Mouse (Mus musculus) lung, embryonic 16.5 days (tissue): Measurements from ENCODE around the gene Tha1. TPM values are rescaled to one million over a fixed set of nuclear protein-coding genes. Genes with fewer than 3 reads are reported as not detected.

Source experiments
- ATAC-seq: fragments of 200-750 bp; cut with Nextera tagmentation; 2 replicates; pipeline ENCODE4 v1.8.0; 2017; ENCODE audit warnings: low read depth, mild to moderate bottlenecking, moderate library complexity
- H3K27ac ChIP-seq: fragments of 300-500 bp; sonication (generic); 2 replicates; pipeline ENCODE4 v1.5.1; 2014; ENCODE audit warnings: mild to moderate bottlenecking, control low read depth, low read length
- H3K27me3 ChIP-seq: fragments of 300-500 bp; sonication (generic); 2 replicates; pipeline ENCODE4 v1.6.1; 2014; ENCODE audit warnings: low read depth, low read length, mixed read lengths; ENCODE audit not compliant: control insufficient read depth, insufficient read depth
- H3K36me3 ChIP-seq: fragments of 300-500 bp; sonication (generic); 2 replicates; pipeline ENCODE4 v1.6.1; 2014; ENCODE audit warnings: low read length; ENCODE audit not compliant: control insufficient read depth, insufficient read depth
- H3K4me1 ChIP-seq: fragments of 300-500 bp; sonication (generic); replicated peaks from 2 replicates; pipeline ENCODE4 v1.6.1; 2014; ENCODE audit warnings: low read length, mixed read lengths; ENCODE audit not compliant: control insufficient read depth, insufficient read depth
- H3K4me2 ChIP-seq: fragments of 300-500 bp; sonication (generic); 2 replicates; pipeline ENCODE4 v1.6.1; 2014; ENCODE audit warnings: low read depth, low read length, control low read depth
- H3K4me3 ChIP-seq: fragments of 300-500 bp; sonication (generic); 2 replicates; pipeline ENCODE4 v1.5.1; 2014; ENCODE audit warnings: mild to moderate bottlenecking, low read length, control low read depth
- H3K9ac ChIP-seq: fragments of 300-500 bp; sonication (generic); 2 replicates; pipeline ENCODE4 v1.6.1; 2014; ENCODE audit warnings: low read length, control low read depth
- H3K9me3 ChIP-seq: fragments of 300-500 bp; sonication (generic); 2 replicates; pipeline ENCODE4 v1.6.1; 2016; ENCODE audit warnings: low read length; ENCODE audit not compliant: control insufficient read depth
- WGBS: fragments of 180-500 bp; shearing (Covaris S2); extraction: QIAGEN DNeasy Blood & Tissue Kit; methylation state at CpG from one replicate; pipeline ENCODE4 v1.1.7; 2014; 5-methylcytosine and 5-hydroxymethylcytosine counted together
- polyA plus RNA-seq: library from polyadenylated mRNA; unstranded; fragments of >200 nt; fragmentation: Nextera tagmentation; extraction: Ambion mirVana; gene quantifications from 2 replicates; pipeline ENCODE4 v1.2.1, GENCODE M21; 2015

Tha1 gene
- polyA plus RNA-seq, 1 experiment from 2014 or later: 4.6 TPM

- Histone ChIP-seq H3K9me3 (no peaks in the 10 kb centered on the region), H3K9ac (0 out of 2 replicates have a peak overlapping the region, but pooled peaks have one; percentile 31), H3K27ac (no peak overlapping the region), H3K36me3 (no peaks in the 10 kb centered on the region), H3K4me3 (peak overlapping the region; percentile 32), H3K4me1 (peaks cover 49% of the 10 kb centered on the region), H3K27me3 (no peaks in the 10 kb centered on the region), H3K4me2 (peak overlapping the region; percentile 51)
- ATAC-seq: peak; percentile 18; the same call in 1 of the 2 replicates
- WGBS: 20% methylated on average over 28 of the region's 28 CpGs
These were observed 41.0 kb downstream of the Tha1 start for GRCm38 (mm10) chr11:117832086-117832969.

DNA sequence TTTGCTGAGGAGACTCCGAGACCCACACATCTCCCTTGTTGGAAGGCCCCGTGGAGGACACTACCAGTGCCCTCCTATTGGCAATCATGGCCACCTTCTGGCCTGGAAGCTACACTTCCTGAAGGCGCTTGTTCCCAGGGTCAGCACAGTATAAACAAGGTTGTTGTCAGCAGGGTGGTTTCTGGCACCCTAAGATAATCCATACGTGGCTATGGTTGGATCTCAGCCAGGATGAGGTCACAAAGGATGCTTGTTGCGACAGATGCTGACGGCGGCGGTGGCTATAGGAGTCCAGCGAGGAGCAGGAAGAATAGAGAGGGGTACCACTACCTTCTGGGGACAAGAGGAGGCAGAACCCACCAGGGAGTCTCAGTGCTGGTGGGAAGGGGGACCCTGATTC is 42.9 kb downstream of the Tha1 start:
- no peaks in the 10 kb centered on the region for H3K36me3 ChIP-seq
- H3K4me1 ChIP-seq: peaks cover 58% of the 10 kb centered on the region
- H3K27ac ChIP-seq: peak overlapping the region; percentile 88
- no peak for ATAC-seq
- 43% methylated on average over 9 of the region's 9 CpGs for WGBS
- no peak overlapping the region for H3K4me2 ChIP-seq
- no peaks in the 10 kb centered on the region for H3K9me3 ChIP-seq
- peak overlapping the region; percentile 11; the same call in 1 of the 2 replicates for H3K9ac ChIP-seq
- H3K27me3 ChIP-seq: no peaks in the 10 kb centered on the region
- no peak overlapping the region for H3K4me3 ChIP-seq

DNA sequence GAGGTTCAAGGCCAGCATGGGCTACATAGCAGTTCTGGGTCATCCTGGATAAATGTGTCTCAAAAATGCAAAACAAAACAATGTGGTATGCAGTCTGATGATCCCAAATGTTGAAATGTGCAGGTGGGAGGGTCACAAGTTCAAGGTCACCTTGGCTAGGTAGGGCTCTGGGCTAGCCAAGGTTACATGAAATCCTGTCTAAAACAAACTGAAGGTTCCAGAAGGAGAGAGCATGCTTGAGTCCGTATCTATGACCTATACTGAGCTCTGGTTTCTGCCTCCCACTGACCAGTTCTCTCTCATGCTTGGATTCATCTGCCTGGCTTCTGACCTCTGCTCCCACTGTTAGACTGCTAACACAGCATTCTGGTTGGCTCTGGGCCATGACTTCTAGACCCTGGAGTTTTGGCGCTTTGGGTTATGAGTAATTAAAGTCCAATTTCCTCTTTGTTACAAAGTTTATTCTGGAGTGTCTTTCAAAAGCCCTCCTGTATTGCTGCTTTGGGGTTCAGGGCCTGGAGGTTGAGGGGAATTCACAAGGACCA is 43.5 kb downstream of the Tha1 start:
- no peak overlapping the region; the same call in 1 of the 2 replicates for H3K9ac ChIP-seq
- H3K36me3 ChIP-seq: no peaks in the 10 kb centered on the region
- ATAC-seq: no peak
- H3K9me3 ChIP-seq: no peaks in the 10 kb centered on the region
- H3K4me2 ChIP-seq: no peak overlapping the region
- H3K27ac ChIP-seq: peak overlapping the region; percentile 88
- H3K27me3 ChIP-seq: no peaks in the 10 kb centered on the region
- H3K4me1 ChIP-seq: peaks cover 63% of the 10 kb centered on the region
- 29% methylated on average over 2 of the region's 2 CpGs for WGBS
- H3K4me3 ChIP-seq: no peak overlapping the region

DNA sequence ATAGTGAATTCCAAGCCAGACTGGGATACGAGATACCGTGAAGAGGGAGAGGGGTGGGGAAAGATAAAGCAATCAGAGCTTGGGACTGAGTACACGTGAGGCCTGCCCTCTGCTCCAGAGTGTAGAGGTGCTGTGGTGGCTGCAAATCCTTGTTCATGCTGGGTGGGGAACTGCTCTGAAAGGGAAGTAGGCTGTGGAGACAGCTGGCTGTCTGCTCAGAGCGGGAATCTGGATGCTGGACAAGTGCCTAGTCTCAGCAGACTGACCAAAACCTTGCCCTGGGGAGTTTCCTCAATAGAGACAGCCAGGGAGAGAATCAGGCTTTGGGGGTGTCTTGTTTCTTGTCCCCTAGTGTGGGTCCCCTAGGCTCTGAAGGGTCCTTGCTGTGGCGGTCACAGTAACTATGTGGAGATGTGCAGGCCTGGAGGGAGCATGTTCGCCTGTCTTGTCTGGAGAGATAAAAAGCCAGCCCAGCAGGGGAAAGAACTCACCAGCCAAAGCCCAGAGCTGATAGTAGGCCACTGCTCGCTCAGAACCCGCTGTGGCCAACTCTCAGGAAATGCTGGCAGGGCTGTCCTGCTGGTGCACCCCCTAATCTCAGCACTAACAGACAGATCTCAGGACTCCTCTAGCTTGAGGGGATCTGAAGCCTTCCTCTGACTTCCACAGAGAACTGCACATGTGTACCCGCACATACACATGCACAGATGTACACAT is 44.2 kb downstream of the Tha1 start:
- no peak overlapping the region for H3K4me2 ChIP-seq
- H3K27ac ChIP-seq: peak overlapping the region; percentile 88
- H3K9ac ChIP-seq: peak overlapping the region; percentile 10; the same call in 1 of the 2 replicates
- no peaks in the 10 kb centered on the region for H3K27me3 ChIP-seq
- 29% methylated on average over 9 of the region's 9 CpGs for WGBS
- H3K36me3 ChIP-seq: no peaks in the 10 kb centered on the region
- H3K4me1 ChIP-seq: peaks cover 68% of the 10 kb centered on the region
- H3K4me3 ChIP-seq: no peak overlapping the region
- H3K9me3 ChIP-seq: no peaks in the 10 kb centered on the region
- ATAC-seq: peak; percentile 10

DNA sequence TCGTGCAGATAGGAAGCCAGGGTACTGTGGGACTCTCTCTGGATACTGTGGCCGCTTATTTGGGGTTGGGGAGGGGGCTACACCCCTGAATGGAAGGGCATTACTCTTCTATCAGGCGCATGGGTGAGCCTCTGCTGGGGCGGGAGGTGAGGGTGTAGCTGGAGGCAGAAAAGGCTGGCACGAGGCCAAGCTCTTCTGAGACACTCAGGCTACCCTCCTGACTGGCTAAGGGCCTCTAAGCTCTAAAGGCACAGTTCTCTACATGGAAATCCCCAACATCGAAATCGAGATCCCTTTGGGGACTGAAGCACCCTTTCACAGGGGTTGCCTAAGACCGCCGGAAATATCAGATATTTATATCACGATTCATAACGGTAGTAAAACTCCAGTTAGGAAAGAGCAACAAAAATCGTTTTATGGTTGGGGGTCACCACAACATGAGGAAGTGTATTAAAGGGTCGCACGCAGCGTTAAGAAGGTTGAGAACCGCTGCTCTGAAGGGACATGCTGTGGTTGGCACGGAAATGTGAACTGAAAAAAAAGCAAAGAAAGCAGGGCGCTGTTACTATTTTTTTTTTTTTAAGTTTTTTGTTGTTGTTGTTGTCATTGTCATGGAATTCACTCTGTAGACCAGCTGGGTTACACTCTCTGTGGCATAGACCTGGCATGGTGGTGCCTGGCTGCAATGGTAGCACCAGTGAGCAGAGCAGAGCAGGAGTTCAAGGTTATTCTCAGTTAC is 45.0 kb downstream of the Tha1 start:
- Histone ChIP-seq H3K36me3 (no peaks in the 10 kb centered on the region; the same call in 1 of the 2 replicates), H3K4me3 (no peak overlapping the region), H3K27me3 (no peaks in the 10 kb centered on the region), H3K4me2 (no peak overlapping the region), H3K27ac (peak overlapping the region; percentile 88), H3K9me3 (no peaks in the 10 kb centered on the region), H3K4me1 (peaks cover 73% of the 10 kb centered on the region), H3K9ac (peak overlapping the region; percentile 10; the same call in 1 of the 2 replicates)
- WGBS: 43% methylated on average over 18 of the region's 18 CpGs
- ATAC-seq: peak; percentile 15

DNA sequence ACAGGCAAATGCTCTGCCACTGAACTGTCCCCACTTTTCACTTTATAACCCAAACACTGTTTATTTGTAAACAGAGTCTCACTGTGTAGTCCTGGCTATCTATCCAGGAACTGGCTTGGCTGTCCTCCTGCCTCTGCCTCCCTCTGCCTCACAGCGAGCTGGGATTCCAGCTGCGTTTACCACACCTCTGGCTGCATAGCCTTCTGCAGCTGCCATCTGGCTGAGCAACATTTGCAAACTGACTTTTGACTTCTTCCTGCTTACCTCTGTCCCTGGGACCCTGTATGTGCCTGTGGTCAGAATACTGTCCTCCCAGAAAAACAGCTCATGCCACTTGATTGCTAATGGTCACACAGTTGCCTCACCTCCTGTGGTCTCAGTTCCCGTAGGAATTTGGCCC is 45.9 kb downstream of the Tha1 start:
- Histone ChIP-seq H3K9ac (0 out of 2 replicates have a peak overlapping the region, but pooled peaks have one; percentile 8), H3K4me3 (no peak overlapping the region), H3K36me3 (no peaks in the 10 kb centered on the region; the same call in 1 of the 2 replicates), H3K27me3 (no peaks in the 10 kb centered on the region), H3K4me1 (peaks cover 83% of the 10 kb centered on the region), H3K4me2 (no peak overlapping the region), H3K9me3 (no peaks in the 10 kb centered on the region), H3K27ac (peak overlapping the region; percentile 7; the same call in 1 of the 2 replicates)
- no peak for ATAC-seq
- WGBS: 39% methylated on average over 3 of the region's 3 CpGs

DNA sequence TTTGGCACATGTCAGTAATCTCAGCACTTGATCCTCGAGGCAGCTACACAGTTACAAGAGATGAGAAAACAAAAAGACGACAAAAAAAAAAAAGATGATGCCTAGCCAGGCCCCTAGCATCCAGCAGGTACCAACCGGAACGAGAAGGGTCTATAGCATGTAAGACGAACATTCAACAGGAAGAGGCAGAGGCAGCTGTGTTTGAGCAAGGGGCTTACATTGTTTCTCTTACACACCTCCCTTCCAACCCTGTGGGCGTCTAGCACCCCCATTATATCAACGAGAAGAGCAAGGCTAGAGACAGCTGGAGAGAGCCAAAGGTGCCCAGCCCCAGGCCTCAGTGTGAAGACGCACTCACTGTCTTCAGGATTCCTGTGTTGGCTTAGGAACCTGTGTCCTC is 46.4 kb downstream of the Tha1 start:
- WGBS: 37% methylated on average over 8 of the region's 8 CpGs
- no peak overlapping the region for H3K9ac ChIP-seq
- H3K4me3 ChIP-seq: no peak overlapping the region
- no peaks in the 10 kb centered on the region for H3K9me3 ChIP-seq
- H3K36me3 ChIP-seq: peaks cover under 1% of the 10 kb centered on the region; the same call in 1 of the 2 replicates
- H3K4me1 ChIP-seq: peaks cover 78% of the 10 kb centered on the region
- no peak overlapping the region for H3K27ac ChIP-seq
- H3K27me3 ChIP-seq: no peaks in the 10 kb centered on the region
- ATAC-seq: no peak
- H3K4me2 ChIP-seq: peak overlapping the region; percentile 85; the same call in 1 of the 2 replicates

DNA sequence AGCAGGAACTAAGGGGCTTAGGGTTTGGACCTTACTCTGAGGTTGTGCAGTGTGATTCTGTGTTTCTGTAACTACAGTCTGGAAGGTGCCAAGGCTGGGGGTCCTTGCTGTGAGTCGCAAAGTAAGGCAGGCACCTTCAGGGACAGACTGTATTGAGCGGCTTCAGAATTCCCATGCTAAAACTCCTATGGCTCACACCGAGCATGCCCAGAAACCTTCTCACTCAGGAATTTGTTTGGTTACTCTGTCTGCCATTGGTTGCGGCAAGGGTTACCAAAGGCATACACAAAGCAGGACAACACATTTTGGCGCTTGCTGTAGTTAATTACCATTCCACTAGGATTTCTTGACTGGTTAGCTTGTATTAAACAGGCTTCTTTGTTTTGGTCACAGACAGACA is 47.1 kb downstream of the Tha1 start:
- Histone ChIP-seq H3K27me3 (no peaks in the 10 kb centered on the region), H3K9me3 (no peaks in the 10 kb centered on the region), H3K4me2 (peak overlapping the region; percentile 85), H3K4me3 (peak overlapping the region; percentile 71), H3K4me1 (peaks cover 77% of the 10 kb centered on the region), H3K27ac (peak overlapping the region; percentile 92), H3K36me3 (peaks cover 8% of the 10 kb centered on the region; the same call in 1 of the 2 replicates), H3K9ac (peak overlapping the region; percentile 84)
- peak; percentile 6; the same call in 1 of the 2 replicates for ATAC-seq
- WGBS: 5% methylated on average over 5 of the region's 5 CpGs
